Mouse (Mus musculus) embryonic fibroblast, embryonic 13.5 days (primary cell): ENCODE data around the gene Sdk2.
A peak's percentile ranks its signal among the peaks of the same experiment; 100 is the strongest.

Experiments used
- CTCF ChIP-seq: IDR thresholded peaks from 2 replicates; pipeline ENCODE4 v1.5.1; 2011; ENCODE audit warnings: mild to moderate bottlenecking, control low read depth, low read length, moderate library complexity, borderline replicate concordance; ENCODE audit not compliant: insufficient read depth
- POLR2A ChIP-seq: IDR thresholded peaks from 2 replicates; pipeline ENCODE4 v1.6.1; 2011; ENCODE audit warnings: low read depth, mild to moderate bottlenecking, control low read depth, low read length, moderate library complexity

- TF ChIP-seq POLR2A (peak; percentile 92), CTCF (no peak)
These were observed 315.3 kb downstream of the Sdk2 start, which contains the start of gene Cdc42ep4 for GRCm38 (mm10) chr11:113751484-113752084.
